Mouse (Mus musculus) spleen, adult 2 months (tissue): Measurements from ENCODE around the gene Foxd4.

Source experiments
- CTCF ChIP-seq: fragments of 200-500 bp; IDR thresholded peaks from 2 replicates; pipeline ENCODE4 v1.5.1; 2011; ENCODE audit warnings: mild to moderate bottlenecking, inconsistent platforms; ENCODE audit not compliant: insufficient read depth, insufficient read length, insufficient replicate concordance; ENCODE audit errors: extremely low read depth
- POLR2A ChIP-seq: fragments of 200-500 bp; IDR thresholded peaks from 2 replicates; pipeline ENCODE4 v1.6.1; 2011; ENCODE audit warnings: low read depth, low read length, inconsistent platforms

DNA sequence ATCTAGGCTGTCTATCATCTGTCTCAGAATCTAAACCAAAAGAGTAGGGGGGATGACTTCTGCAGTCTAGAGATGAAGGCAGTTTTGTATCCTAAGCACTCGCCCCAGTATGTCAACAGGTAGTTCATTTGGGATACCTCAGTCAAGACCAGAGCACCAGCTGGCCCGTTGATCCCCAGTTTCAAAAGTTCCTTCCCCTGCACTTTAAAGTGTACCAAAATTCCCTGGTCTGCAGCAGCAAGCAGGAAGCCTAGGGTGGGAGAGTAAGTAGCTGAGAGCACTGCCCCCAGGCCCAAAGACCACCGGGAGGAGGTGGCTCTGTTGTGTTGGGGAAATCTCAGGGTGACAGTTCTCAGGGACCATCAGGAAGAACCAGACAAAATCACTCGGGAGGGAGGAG lies 4.5 kb downstream of the Foxd4 start:
- TF ChIP-seq CTCF (no peak), POLR2A (no peak)
